Mouse (Mus musculus) liver, embryonic 11.5 days (tissue): ENCODE data around the gene Midn. TPM values are rescaled to one million over a fixed set of nuclear protein-coding genes. Genes with fewer than 3 reads are reported as not detected.
"Not testable (repeated sequence)": the region's sequence is repeated elsewhere in the genome, so short reads cannot be mapped to it uniquely, and the experiment has no call there.

Experiments used
- ATAC-seq: fragments of 200-750 bp; cut with Nextera tagmentation; replicated peaks from 2 replicates; pipeline ENCODE4 v1.8.0; 2017; ENCODE audit warnings: moderate number of reproducible peaks, mild to moderate bottlenecking, moderate TSS enrichment, moderate library complexity; ENCODE audit not compliant: low FRiP score
- DNase-seq: peaks from one replicate; pipeline ENCODE4 v3.0.0-alpha.2; 2017; ENCODE audit warnings: low spot score
- H3K27ac ChIP-seq: fragments of 300-500 bp; sonication (generic); 2 replicates; pipeline ENCODE4 v1.5.1; 2014; ENCODE audit warnings: mild to moderate bottlenecking, low read depth, low read length, control low read depth
- H3K27me3 ChIP-seq: fragments of 300-500 bp; sonication (generic); replicated peaks from 2 replicates; pipeline ENCODE4 v1.6.1; 2014; ENCODE audit warnings: low read length, mixed read lengths; ENCODE audit not compliant: control insufficient read depth, insufficient read depth
- H3K36me3 ChIP-seq: fragments of 300-500 bp; sonication (generic); 2 replicates; pipeline ENCODE4 v1.6.1; 2014; ENCODE audit warnings: mild to moderate bottlenecking, low read length, moderate library complexity, mixed read lengths; ENCODE audit not compliant: control insufficient read depth, insufficient read depth
- H3K4me1 ChIP-seq: fragments of 300-500 bp; sonication (generic); replicated peaks from 2 replicates; pipeline ENCODE4 v1.6.1; 2014; ENCODE audit warnings: low read length, mixed read lengths; ENCODE audit not compliant: control insufficient read depth, insufficient read depth
- H3K4me2 ChIP-seq: fragments of 300-500 bp; sonication (generic); 2 replicates; pipeline ENCODE4 v1.6.1; 2014; ENCODE audit warnings: mild to moderate bottlenecking, control low read depth, moderate library complexity
- H3K4me3 ChIP-seq: fragments of 300-500 bp; sonication (generic); 2 replicates; pipeline ENCODE4 v1.5.1; 2014; ENCODE audit warnings: low read depth, low read length, control low read depth
- H3K9ac ChIP-seq: fragments of 300-500 bp; sonication (generic); 2 replicates; pipeline ENCODE4 v1.6.1; 2014; ENCODE audit warnings: low read depth, low read length, control low read depth
- H3K9me3 ChIP-seq: fragments of 300-500 bp; sonication (generic); 2 replicates; pipeline ENCODE4 v1.6.1; 2016; ENCODE audit warnings: low read length, inconsistent platforms, mixed read lengths; ENCODE audit not compliant: control insufficient read depth
- WGBS: fragments of 180-500 bp; shearing (Covaris S2); extraction: QIAGEN DNeasy Blood & Tissue Kit; methylation state at CpG from one replicate; pipeline ENCODE4 v1.1.7; 2014; 5-methylcytosine and 5-hydroxymethylcytosine counted together
- polyA plus RNA-seq: library from polyadenylated mRNA; unstranded; fragments of >200 nt; fragmentation: Nextera tagmentation; extraction: Ambion mirVana; gene quantifications from 2 replicates; pipeline ENCODE4 v1.2.1, GENCODE M21; 2014

Gene Midn
- polyA plus RNA-seq, 1 experiment from 2014 or later = 20.1 TPM

GRCm38 (mm10) chr10:80161522-80162242 is 13.6 kb downstream of the Midn start:
- DNase-seq (peak; percentile 59), ATAC-seq (no peak)
- H3K27ac ChIP-seq = peak overlapping the region; percentile 93
- peak overlapping the region; percentile 70 for H3K9ac ChIP-seq
- peak overlapping the region; percentile 54 for H3K4me3 ChIP-seq
- no peaks in the 10 kb centered on the region for H3K27me3 ChIP-seq
- H3K9me3 ChIP-seq = no peaks in the 10 kb centered on the region
- peak overlapping the region; percentile 94 for H3K4me2 ChIP-seq
- peaks cover 9% of the 10 kb centered on the region; the same call in 1 of the 2 replicates for H3K36me3 ChIP-seq
- 17% methylated on average over 7 of the region's 7 CpGs for WGBS
- peaks cover 85% of the 10 kb centered on the region for H3K4me1 ChIP-seq

DNA sequence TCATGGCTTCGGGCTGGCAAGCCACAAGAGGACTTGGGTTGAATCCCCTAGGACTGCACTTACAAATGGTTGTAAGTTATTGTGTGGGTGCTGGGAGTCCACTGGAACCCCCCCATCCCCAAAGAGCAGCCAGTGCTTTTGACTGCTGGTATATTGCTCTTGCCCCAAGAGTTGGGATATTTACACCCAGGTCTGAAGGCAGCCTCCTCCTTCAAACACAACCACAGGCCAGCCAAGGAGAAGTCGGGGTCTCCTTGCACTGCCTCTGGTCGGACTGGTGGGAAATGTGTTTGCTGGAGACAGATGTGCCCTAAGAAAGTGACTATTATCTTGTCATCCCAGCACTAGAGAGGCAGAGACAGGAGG is 14.2 kb downstream of the Midn start:
- H3K27ac ChIP-seq = peak overlapping the region; percentile 93
- peak overlapping the region; percentile 94 for H3K4me2 ChIP-seq
- ATAC-seq (no peak), DNase-seq (no peak)
- no peak overlapping the region for H3K9ac ChIP-seq
- WGBS = 77% methylated on average over 3 of the region's 3 CpGs
- H3K4me3 ChIP-seq = peak overlapping the region; percentile 54; the same call in 1 of the 2 replicates
- H3K4me1 ChIP-seq = peaks cover 87% of the 10 kb centered on the region
- no peaks in the 10 kb centered on the region for H3K9me3 ChIP-seq
- H3K27me3 ChIP-seq = no peaks in the 10 kb centered on the region
- H3K36me3 ChIP-seq = peaks cover 3% of the 10 kb centered on the region; the same call in 1 of the 2 replicates

GRCm38 (mm10) chr10:80162716-80163299 is 14.7 kb downstream of the Midn start:
- H3K9me3 ChIP-seq = no peaks in the 10 kb centered on the region
- 71% methylated on average over 6 of the region's 6 CpGs for WGBS
- H3K27ac ChIP-seq = no peak overlapping the region
- DNase-seq (no peak), ATAC-seq (no peak)
- H3K4me2 ChIP-seq = no peak overlapping the region; the same call in 1 of the 2 replicates
- no peaks in the 10 kb centered on the region for H3K36me3 ChIP-seq
- H3K27me3 ChIP-seq = no peaks in the 10 kb centered on the region
- peaks cover 82% of the 10 kb centered on the region for H3K4me1 ChIP-seq
- H3K9ac ChIP-seq = peak overlapping the region; percentile 27; the same call in 1 of the 2 replicates
- no peak overlapping the region for H3K4me3 ChIP-seq

DNA sequence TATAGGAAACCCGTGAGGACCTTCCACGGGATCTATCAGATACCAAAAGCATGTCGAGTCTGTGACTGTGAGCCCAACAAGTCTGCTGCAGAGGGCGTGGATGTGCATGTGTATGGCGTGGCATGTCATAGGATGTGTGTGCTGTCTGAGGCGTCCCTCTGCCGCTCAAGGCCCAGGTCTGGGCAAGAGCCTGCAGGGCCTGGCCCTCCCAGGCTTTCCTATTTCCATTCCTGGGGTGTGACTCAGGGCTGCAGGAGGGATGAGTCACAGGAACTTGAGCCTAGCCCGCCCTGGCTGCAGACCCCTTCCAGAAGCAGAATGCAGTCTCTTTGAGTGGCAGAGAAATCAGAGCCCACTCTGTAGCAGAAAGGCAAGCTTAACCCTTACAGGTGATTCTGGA is 15.6 kb downstream of the Midn start:
- Histone ChIP-seq H3K4me1 (peaks cover 74% of the 10 kb centered on the region), H3K36me3 (no peaks in the 10 kb centered on the region), H3K4me2 (peak overlapping the region; percentile 82), H3K9ac (no peak overlapping the region), H3K9me3 (no peaks in the 10 kb centered on the region), H3K27me3 (no peaks in the 10 kb centered on the region), H3K27ac (no peak overlapping the region), H3K4me3 (no peak overlapping the region)
- DNase-seq (no peak), ATAC-seq (no peak)
- WGBS = 62% methylated on average over 8 of the region's 8 CpGs

DNA sequence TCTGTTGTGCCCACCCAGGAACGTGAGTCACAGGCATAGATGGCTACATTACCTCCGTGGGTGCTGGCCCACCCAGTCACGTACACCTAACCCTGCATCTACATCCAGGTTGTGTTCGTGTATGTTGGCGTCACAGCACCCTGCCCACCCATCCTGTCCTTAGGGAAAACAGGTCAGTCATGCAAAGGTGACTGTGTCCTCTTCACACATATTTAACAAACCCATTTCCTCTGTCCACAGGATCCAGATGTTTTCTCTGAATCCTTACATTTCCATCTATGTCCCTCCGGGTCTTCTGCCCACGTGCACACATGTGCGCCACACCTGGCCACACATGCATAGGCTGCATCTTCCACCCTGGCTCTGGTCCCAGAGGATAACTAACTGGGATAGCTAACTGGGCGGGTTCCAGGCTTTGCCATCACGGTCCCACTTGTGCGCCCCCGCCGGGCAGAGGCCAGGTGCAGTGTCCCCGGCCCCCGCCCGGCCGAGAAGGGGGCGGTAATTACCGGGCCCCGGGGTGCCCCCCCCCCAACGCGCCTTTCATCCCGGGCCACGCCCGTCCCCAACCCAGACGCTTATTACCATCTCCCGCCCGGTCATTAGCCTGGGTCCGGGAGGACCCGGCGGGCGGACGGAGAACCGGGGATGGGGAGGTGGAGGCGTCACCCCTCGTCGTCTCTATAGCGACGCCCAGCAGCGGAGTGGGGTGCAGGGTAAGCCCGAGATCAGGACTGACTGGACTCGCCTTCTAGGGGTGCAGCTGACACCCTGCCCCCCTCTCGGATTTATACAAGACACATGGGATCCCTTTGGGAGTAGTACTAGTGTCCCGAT is 16.3 kb downstream of the Midn start:
- no peaks in the 10 kb centered on the region for H3K36me3 ChIP-seq
- H3K27ac ChIP-seq = peak overlapping the region; percentile 43; the same call in 1 of the 2 replicates
- no peaks in the 10 kb centered on the region for H3K27me3 ChIP-seq
- H3K9me3 ChIP-seq = no peaks in the 10 kb centered on the region
- DNase-seq = no peak
- H3K4me2 ChIP-seq = peak overlapping the region; percentile 82
- H3K4me1 ChIP-seq = peaks cover 73% of the 10 kb centered on the region
- H3K9ac ChIP-seq = peak overlapping the region; percentile 37; the same call in 1 of the 2 replicates
- WGBS = 12% methylated on average over 44 of the region's 44 CpGs
- ATAC-seq = no peak
- H3K4me3 ChIP-seq = peak overlapping the region; percentile 52

GRCm38 (mm10) chr10:80164998-80165344 is 16.9 kb downstream of the Midn start:
- peak overlapping the region; percentile 59 for H3K9ac ChIP-seq
- no peaks in the 10 kb centered on the region for H3K9me3 ChIP-seq
- peak; percentile 92 for DNase-seq
- WGBS = under 1% methylated on average over 17 of the region's 17 CpGs
- H3K4me2 ChIP-seq = peak overlapping the region; percentile 82
- ATAC-seq = peak; percentile 53
- peak overlapping the region; percentile 52 for H3K4me3 ChIP-seq
- H3K36me3 ChIP-seq = peaks cover 2% of the 10 kb centered on the region
- no peaks in the 10 kb centered on the region for H3K27me3 ChIP-seq
- peak overlapping the region; percentile 43; the same call in 1 of the 2 replicates for H3K27ac ChIP-seq
- peaks cover 72% of the 10 kb centered on the region for H3K4me1 ChIP-seq

DNA sequence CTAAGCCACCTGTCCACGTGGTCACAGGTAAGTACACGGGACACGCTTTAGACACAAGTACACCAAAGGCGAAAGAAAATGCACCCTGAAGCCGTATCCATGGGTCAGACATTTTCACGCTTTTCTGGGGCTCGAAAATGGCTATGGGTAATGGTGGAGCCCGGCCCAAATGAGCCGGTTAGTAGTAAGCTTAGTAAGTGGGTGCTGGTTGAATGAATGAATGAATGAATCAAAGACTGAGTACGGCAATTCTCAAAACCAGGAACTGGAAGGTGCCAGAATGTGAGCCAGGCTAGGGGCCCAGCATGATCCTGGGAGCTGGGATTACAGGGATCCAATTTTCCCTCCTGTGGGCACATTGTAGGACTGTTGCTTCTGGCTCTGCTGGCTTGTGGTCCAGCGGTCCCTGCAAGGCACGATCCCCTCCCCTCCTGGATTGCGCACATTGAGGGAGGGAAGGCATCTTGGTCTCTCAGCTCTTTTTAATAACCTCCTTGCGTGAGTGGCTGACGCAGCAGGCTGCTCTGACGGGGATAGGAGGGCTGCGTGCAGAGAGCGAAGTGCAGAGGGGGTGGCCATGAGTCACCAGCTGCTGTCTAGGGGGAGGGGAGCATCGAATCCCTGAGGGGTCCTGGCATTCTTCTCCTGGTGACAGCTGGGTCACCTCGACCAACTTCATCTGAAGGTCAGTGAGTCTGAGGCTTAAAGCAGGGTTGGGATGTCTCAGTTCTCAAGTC is 17.5 kb downstream of the Midn start, which contains the start of gene Cirbp:
Gene Cirbp (plus strand): TSS at position 594 of the 737 bp plus-strand sequence.
- Histone ChIP-seq H3K4me2 (peak within 1 kb of the TSS; percentile 84), H3K4me3 (peak within 1 kb of the TSS; percentile 84), H3K9ac (peak within 1 kb of the TSS; percentile 59), H3K4me1 (peaks cover 66% of the 10 kb centered on the region), H3K27ac (peak within 1 kb of the TSS; percentile 65; the same call in 1 of the 2 replicates), H3K27me3 (no peaks in the 10 kb centered on the region), H3K9me3 (no peaks in the 10 kb centered on the region), H3K36me3 (peaks cover 7% of the 10 kb centered on the region)
- DNase-seq = no peak
- 19% methylated on average over 20 of the region's 20 CpGs for WGBS
- ATAC-seq = no peak

DNA sequence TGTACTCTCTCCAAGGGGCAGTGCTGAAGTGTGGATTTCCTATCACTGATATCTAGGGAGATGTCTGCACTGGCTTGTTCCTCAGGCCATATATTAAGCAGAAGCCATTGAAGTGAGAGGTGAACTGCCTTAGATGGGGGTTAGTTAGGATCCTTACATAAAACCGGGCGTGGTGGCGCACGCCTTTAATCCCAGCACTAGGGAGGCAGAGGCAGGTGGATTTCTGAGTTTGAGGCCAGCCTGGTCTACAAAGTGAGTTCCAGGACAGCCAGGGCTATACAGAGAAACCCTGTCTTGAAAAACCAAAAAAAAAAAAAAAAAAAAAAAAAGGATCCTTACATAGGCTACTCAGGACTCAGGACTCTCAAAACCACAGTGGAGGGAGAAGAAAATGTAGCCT is 18.1 kb downstream of the Midn start:
- not testable (repeated sequence) for H3K9me3 ChIP-seq, H3K27ac ChIP-seq, H3K27me3 ChIP-seq, H3K4me3 ChIP-seq, ATAC-seq, DNase-seq
- Histone ChIP-seq H3K9ac (peak overlapping the region; percentile 59; the same call in 1 of the 2 replicates), H3K36me3 (peaks cover 12% of the 10 kb centered on the region), H3K4me1 (peaks cover 61% of the 10 kb centered on the region), H3K4me2 (peak overlapping the region; percentile 82)
- WGBS = 79% methylated on average over 4 of the region's 4 CpGs
